Mouse (Mus musculus) ES-CJ7 (cell line): ENCODE measurements at regions not wholly inside any gene's neighbourhood (a gene's known extent, or its start where the extent isn't known, plus 50 kb on each side); places are given as distances from the start of the nearest gene placed in this dataset.

ENCODE experiments used
- DNase-seq: peaks from one replicate; pipeline ENCODE4 v3.0.0; 2011; ENCODE audit warnings: low read depth, low spot score

- DNase-seq = peak; percentile 23
These were observed 965.0 kb upstream of the Pcdh7 start for GRCm38 (mm10) chr5:56752809-56753208.
